Mouse (Mus musculus) stomach, embryonic 14.5 days (tissue): ENCODE data around the gene Pank2. TPM values are rescaled to one million over a fixed set of nuclear protein-coding genes. Genes with fewer than 3 reads are reported as not detected.
A peak's percentile ranks its signal among the peaks of the same experiment; 100 is the strongest.
"Not testable (repeated sequence)": the region's sequence is repeated elsewhere in the genome, so short reads cannot be mapped to it uniquely, and the experiment has no call there.

Source experiments
- ATAC-seq: fragments of 200-750 bp; cut with Nextera tagmentation; 2 replicates; pipeline ENCODE4 v1.8.0; 2017; ENCODE audit warnings: low read depth, moderate TSS enrichment; ENCODE audit not compliant: insufficient number of reproducible peaks, insufficient read depth, low FRiP score
- H3K27ac ChIP-seq: fragments of 300-500 bp; sonication (generic); 2 replicates; pipeline ENCODE4 v1.5.1; 2014; ENCODE audit warnings: mild to moderate bottlenecking, low read length, moderate library complexity, mixed read lengths
- H3K27me3 ChIP-seq: fragments of 300-500 bp; sonication (generic); 2 replicates; pipeline ENCODE4 v1.6.1; 2014; ENCODE audit warnings: low read length, control low read depth, mixed read lengths; ENCODE audit not compliant: control insufficient read depth, insufficient read depth
- H3K36me3 ChIP-seq: fragments of 300-500 bp; sonication (generic); 2 replicates; pipeline ENCODE4 v1.6.1; 2014; ENCODE audit warnings: mild to moderate bottlenecking, control low read depth, low read length, moderate library complexity, mixed read lengths; ENCODE audit not compliant: control insufficient read depth, insufficient read depth
- H3K4me1 ChIP-seq: fragments of 300-500 bp; sonication (generic); 2 replicates; pipeline ENCODE4 v1.6.1; 2014; ENCODE audit warnings: low read length, control low read depth, mixed read lengths; ENCODE audit not compliant: control insufficient read depth, insufficient read depth
- H3K4me2 ChIP-seq: fragments of 300-500 bp; sonication (generic); replicated peaks from 2 replicates; pipeline ENCODE4 v1.6.1; 2014; ENCODE audit warnings: low read depth, low read length, control low read depth
- H3K4me3 ChIP-seq: fragments of 300-500 bp; sonication (generic); 2 replicates; pipeline ENCODE4 v1.5.1; 2014; ENCODE audit warnings: low read depth, low read length, control low read depth
- H3K9ac ChIP-seq: fragments of 300-500 bp; sonication (generic); replicated peaks from 2 replicates; pipeline ENCODE4 v1.6.1; 2014; ENCODE audit warnings: low read depth, mild to moderate bottlenecking, control low read depth, low read length, moderate library complexity, mixed read lengths
- H3K9me3 ChIP-seq: fragments of 300-500 bp; sonication (generic); 2 replicates; pipeline ENCODE4 v1.6.1; 2016; ENCODE audit warnings: low read depth, low read length, control low read depth; ENCODE audit not compliant: control insufficient read depth
- WGBS: fragments of 180-500 bp; shearing (Covaris S2); extraction: QIAGEN DNeasy Blood & Tissue Kit; methylation state at CpG from one replicate; pipeline ENCODE4 v1.1.7; 2014; 5-methylcytosine and 5-hydroxymethylcytosine counted together
- polyA plus RNA-seq: library from polyadenylated mRNA; unstranded; fragments of >200 nt; fragmentation: Nextera tagmentation; extraction: Ambion mirVana; gene quantifications from 2 replicates; pipeline ENCODE4 v1.2.1, GENCODE M21; 2014

The Pank2 gene
- polyA plus RNA-seq, 1 experiment from 2014 or later, result 39.1 TPM

- Histone ChIP-seq H3K27ac (no peak overlapping the region), H3K4me1 (peaks cover 11% of the 10 kb centered on the region; the same call in 1 of the 2 replicates), H3K4me3 (peak overlapping the region; percentile 84; the same call in 1 of the 2 replicates), H3K27me3 (no peaks in the 10 kb centered on the region), H3K4me2 (peak overlapping the region; percentile 73), H3K36me3 (no peaks in the 10 kb centered on the region), H3K9me3 (no peaks in the 10 kb centered on the region), H3K9ac (no peak overlapping the region)
- ATAC-seq, result no peak
- 65% methylated on average over 6 of the region's 6 CpGs for WGBS
Observed at GRCm38 (mm10) chr2:131264027-131264426, 1.7 kb downstream of the Pank2 start.

- H3K4me3 ChIP-seq, result no peak overlapping the region
- 75% methylated on average over 2 of the region's 2 CpGs for WGBS
- no peaks in the 10 kb centered on the region for H3K36me3 ChIP-seq
- no peaks in the 10 kb centered on the region for H3K27me3 ChIP-seq
- H3K27ac ChIP-seq, result no peak overlapping the region
- H3K4me2 ChIP-seq, result no peak overlapping the region
- ATAC-seq, result no peak
- peaks cover 11% of the 10 kb centered on the region; the same call in 1 of the 2 replicates for H3K4me1 ChIP-seq
- no peaks in the 10 kb centered on the region for H3K9me3 ChIP-seq
- H3K9ac ChIP-seq, result no peak overlapping the region
Observed at GRCm38 (mm10) chr2:131265056-131265455, 2.8 kb downstream of the Pank2 start.

- H3K36me3 ChIP-seq, result peaks cover 56% of the 10 kb centered on the region
Observed at GRCm38 (mm10) chr2:131275493-131275892, 13.2 kb downstream of the Pank2 start.

GRCm38 (mm10) chr2:131276722-131277121, 14.4 kb downstream of the Pank2 start:
- H3K9me3 ChIP-seq, result no peaks in the 10 kb centered on the region
- no peak overlapping the region for H3K9ac ChIP-seq
- no peak overlapping the region for H3K4me3 ChIP-seq
- ATAC-seq, result no peak
- no peaks in the 10 kb centered on the region for H3K27me3 ChIP-seq
- H3K4me1 ChIP-seq, result no peaks in the 10 kb centered on the region
- no peak overlapping the region for H3K27ac ChIP-seq
- H3K4me2 ChIP-seq, result no peak overlapping the region
- 89% methylated on average over 5 of the region's 5 CpGs for WGBS
- H3K36me3 ChIP-seq, result peaks cover 67% of the 10 kb centered on the region

More at GRCm38 (mm10) chr2:131275493-131275892, 13.2 kb downstream of the Pank2 start:
- no peak overlapping the region for H3K4me2 ChIP-seq
- H3K9me3 ChIP-seq, result no peaks in the 10 kb centered on the region
- no peaks in the 10 kb centered on the region for H3K4me1 ChIP-seq
- ATAC-seq, result no peak
- H3K27ac ChIP-seq, result no peak overlapping the region
- WGBS, result 100% methylated on average over 3 of the region's 3 CpGs
- no peak overlapping the region for H3K9ac ChIP-seq
- no peak overlapping the region for H3K4me3 ChIP-seq
- no peaks in the 10 kb centered on the region for H3K27me3 ChIP-seq

GRCm38 (mm10) chr2:131281596-131281995, 19.3 kb downstream of the Pank2 start:
- no peaks in the 10 kb centered on the region for H3K9me3 ChIP-seq
- 87% methylated on average over 1 of the region's 1 CpGs for WGBS
- no peaks in the 10 kb centered on the region for H3K27me3 ChIP-seq
- peaks cover 56% of the 10 kb centered on the region for H3K36me3 ChIP-seq
- no peak for ATAC-seq
- no peak overlapping the region for H3K4me3 ChIP-seq
- H3K4me2 ChIP-seq, result no peak overlapping the region
- no peak overlapping the region for H3K27ac ChIP-seq
- H3K4me1 ChIP-seq, result no peaks in the 10 kb centered on the region
- no peak overlapping the region for H3K9ac ChIP-seq

GRCm38 (mm10) chr2:131286276-131286675, 24.0 kb downstream of the Pank2 start:
- Histone ChIP-seq H3K36me3 (peaks cover 39% of the 10 kb centered on the region), H3K9me3 (no peaks in the 10 kb centered on the region), H3K27ac (no peak overlapping the region), H3K4me2 (no peak overlapping the region), H3K4me1 (no peaks in the 10 kb centered on the region), H3K27me3 (no peaks in the 10 kb centered on the region), H3K9ac (no peak overlapping the region), H3K4me3 (no peak overlapping the region)
- ATAC-seq, result no peak
- 89% methylated on average over 1 of the region's 1 CpGs for WGBS

- no peaks in the 10 kb centered on the region for H3K9me3 ChIP-seq
- H3K4me2 ChIP-seq, result no peak overlapping the region
- H3K27ac ChIP-seq, result no peak overlapping the region
- ATAC-seq, result no peak
- no peaks in the 10 kb centered on the region for H3K27me3 ChIP-seq
- peaks cover 34% of the 10 kb centered on the region for H3K36me3 ChIP-seq
- no peak overlapping the region for H3K9ac ChIP-seq
- H3K4me3 ChIP-seq, result no peak overlapping the region
- H3K4me1 ChIP-seq, result no peaks in the 10 kb centered on the region
Observed at GRCm38 (mm10) chr2:131290669-131291068, 28.4 kb downstream of the Pank2 start.

GRCm38 (mm10) chr2:131296746-131297261, 34.5 kb downstream of the Pank2 start:
- Histone ChIP-seq H3K4me1 (no peaks in the 10 kb centered on the region), H3K36me3 (peaks cover 35% of the 10 kb centered on the region), H3K4me2 (no peak overlapping the region), H3K9me3 (no peaks in the 10 kb centered on the region), H3K4me3 (no peak overlapping the region), H3K27ac (no peak overlapping the region), H3K27me3 (no peaks in the 10 kb centered on the region), H3K9ac (no peak overlapping the region)
- no peak for ATAC-seq
- WGBS, result 91% methylated on average over 2 of the region's 2 CpGs

- H3K4me3 ChIP-seq, H3K4me1 ChIP-seq, H3K4me2 ChIP-seq, H3K9ac ChIP-seq, H3K27me3 ChIP-seq, ATAC-seq, H3K27ac ChIP-seq, H3K9me3 ChIP-seq: not testable (repeated sequence)
- WGBS, result 85% methylated on average over 7 of the region's 7 CpGs
- H3K36me3 ChIP-seq, result peaks cover 30% of the 10 kb centered on the region
Observed at GRCm38 (mm10) chr2:131298674-131299073, 36.4 kb downstream of the Pank2 start.
